Mouse (Mus musculus): ENCODE measurements around the gene Hspb3. TPM values are rescaled to one million over a fixed set of nuclear protein-coding genes. Genes with fewer than 3 reads are reported as not detected.

The Hspb3 gene
- total RNA-seq, 2 experiments from 2014 or later: 5.1 to 8.5 TPM

DNA sequence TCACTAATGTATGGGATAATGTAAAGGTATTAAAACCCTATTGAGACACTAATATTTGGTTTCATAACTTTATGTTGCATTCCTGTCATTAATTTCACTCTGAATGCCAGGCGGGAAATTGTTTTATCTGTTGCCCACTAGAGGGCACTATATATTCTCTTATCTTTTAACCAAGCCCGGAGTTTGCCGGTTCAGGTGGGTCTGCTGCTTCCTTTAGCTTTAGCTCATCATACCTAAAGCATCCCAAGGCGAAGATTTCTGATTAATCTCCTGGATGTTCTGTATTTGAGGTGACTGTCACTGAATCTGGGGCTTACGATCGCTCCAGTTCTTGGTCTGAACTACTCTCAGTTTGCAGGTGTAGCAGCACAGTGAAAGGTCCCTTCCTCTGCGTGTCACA, 24.6 kb downstream of the Hspb3 start:
- no peak for DNase-seq (ENCODE audit: low spot score in 2 of 2)

DNA sequence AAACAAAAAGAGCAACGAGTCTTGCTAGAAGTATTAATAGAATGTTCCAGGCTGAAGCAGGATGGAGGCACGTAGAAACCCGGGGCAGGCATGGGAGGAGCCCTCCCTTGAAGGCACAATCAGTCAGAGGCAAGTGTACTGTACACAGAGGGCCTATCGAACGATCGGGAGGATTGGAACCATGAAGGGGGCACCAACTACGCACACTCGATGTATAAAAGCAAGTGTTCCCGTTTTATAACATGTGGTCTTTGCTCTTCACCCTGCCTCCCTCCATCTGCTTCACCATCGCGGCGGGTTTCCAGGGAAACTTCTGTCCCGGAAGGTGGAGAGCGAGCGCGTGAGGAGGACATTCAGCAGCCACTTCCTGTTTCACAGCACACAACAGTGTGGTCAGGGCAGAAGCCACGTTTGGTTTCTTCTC, 27.7 kb downstream of the Hspb3 start:
- no peak for DNase-seq (ENCODE audit: low spot score in 2 of 2)

DNA sequence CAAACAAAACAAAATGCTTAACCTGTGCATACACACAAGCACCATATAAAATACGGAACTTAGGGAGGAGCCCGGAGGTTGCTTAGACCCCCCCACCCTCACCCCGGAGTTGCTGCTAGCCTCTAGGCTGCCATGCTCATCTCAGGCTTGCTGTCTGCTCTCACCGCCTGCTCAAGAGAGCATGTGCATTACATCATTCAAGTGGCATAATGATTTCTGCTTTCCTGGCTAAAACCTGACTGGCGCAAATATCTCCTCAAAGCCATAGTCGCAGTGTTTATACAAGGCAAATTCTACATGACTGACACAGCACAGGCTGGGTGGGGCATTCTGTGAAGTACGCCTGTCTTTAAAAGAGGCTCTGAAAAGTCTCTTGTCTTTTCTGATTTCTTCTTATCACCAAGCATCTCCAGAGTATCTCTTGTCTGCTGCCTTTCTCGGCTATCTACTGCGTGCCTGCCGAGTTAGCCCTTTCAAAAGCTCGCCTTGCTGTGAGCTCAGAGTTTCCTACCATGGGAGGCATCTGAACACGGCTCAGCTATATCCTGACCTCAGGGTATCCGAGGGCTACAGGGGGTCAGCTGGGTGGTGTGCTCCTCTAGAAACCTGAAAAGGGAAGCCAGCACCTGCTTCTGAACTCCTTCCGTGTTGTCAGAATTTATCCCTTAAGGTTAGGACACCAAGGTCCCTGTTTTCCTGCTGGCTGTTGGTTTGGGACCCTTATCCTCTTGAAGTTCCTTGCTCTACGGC, 28.6 kb downstream of the Hspb3 start:
- DNase-seq (ENCODE audit: low spot score in 2 of 2): no peak

DNA sequence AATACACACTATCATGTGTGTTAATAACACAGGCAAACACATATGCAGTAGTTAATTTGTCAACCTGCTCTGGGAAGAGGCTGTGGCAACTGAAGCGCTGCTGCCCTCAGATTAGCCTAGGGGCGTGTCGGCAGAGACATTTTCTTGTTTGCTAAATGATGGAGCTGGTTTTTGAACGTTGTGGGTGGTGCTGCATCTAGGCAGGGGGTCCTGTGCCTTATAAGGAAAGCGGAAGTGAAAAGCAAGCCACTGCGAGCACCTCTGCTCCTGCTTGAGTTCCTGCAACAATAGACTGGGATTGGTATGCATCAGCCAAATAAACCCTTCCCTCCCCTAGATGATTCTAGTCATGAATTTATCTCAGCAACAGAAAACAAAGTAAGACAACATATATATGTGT, 31.0 kb downstream of the Hspb3 start:
- DNase-seq (ENCODE audit: low spot score in 2 of 2): no peak

DNA sequence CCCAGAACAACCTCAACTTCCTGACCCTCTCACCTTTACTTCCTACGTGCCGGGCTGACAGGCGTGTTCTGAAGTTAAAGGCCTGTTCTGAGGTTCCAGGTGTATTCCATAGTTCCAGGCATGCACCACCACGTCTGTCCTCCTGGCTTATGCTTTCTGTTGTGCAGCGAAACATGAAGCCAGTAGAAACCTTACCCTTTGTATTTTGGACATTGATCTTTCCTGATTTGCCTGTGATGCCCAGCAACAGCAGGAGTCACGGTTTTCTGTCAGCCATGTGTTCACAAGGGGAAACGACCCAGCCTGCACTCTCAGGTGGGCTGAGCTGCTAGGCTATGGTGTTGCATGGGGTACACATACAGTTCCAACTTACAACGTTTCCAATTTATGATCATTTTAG, 35.9 kb downstream of the Hspb3 start:
- DNase-seq (ENCODE audit: low spot score in 2 of 2): no peak

DNA sequence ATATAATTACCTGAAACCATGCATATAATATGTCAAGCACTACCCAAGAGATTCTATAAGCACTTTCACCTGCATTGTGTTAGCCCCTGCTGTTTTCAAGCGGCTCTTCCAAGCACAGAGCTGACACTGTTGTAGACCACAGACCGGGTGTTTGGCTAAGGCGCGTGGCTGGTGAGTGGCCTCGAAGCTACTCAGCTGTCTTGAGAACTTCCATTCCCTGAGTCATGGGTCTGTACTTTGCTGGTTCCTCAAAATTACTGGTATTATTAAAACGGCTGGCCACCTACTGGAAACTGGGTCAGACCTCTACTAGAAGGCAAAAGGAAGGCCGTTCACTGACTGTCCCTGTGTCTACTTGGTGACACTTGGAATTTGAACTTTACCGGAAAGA, 40.6 kb downstream of the Hspb3 start:
- no peak for DNase-seq (ENCODE audit: low spot score in 2 of 2)

DNA sequence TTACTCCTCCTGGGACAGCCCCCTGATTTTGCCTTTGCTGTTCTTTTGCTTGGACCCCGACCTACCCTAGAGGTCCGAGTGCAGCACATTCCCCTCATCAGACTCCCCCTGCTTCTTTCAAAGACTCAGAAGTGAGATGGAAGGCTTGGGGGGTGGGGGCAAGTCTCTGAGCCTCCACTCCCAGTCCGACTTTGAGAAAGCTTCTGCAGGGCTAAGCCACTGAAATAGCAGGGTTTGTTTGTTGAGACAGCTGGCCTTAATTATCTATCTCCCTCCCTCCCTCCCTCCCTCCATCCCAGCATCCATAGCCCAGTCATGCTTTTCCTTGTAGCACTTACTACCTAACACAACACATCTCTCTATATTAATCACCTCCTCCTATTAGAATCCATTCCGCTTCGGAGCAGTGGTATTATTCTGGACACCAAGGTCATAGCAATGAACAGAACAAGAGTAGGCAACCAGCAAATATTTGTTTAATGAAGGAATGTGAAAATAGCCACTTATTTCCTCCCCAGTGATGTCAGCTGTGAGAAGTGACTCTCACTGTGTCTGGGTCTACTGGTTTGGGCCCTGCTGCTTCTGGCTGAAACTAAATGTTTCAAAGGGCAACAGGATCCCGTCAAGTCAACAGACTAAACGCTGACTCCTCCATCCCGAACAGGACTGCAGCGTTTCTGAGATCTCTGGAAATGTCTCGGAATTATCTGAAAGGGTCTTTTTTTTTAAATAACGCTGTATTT, 41.2 kb downstream of the Hspb3 start:
- no peak for DNase-seq (ENCODE audit: low spot score in 2 of 2)

DNA sequence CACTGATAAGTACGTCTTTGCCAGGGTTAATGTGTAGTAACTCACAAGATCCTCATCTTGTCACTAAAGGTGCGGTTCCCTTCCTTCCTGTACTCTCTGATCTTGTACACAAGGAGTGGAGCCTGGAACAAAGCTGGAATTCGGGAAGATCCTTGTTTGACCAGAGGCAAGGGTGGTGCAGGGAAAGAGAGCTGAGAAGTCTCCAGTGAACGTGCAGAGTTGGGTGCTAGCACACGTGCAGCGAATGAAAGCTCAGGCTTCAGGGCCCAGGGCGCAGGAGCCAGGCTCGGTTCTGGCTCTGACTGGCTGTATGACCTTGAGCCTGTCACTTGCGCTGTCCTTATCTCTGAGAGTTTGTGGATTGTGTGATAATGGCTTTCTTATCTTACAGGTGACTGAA, 44.5 kb downstream of the Hspb3 start:
- no peak for DNase-seq (ENCODE audit: low spot score in 2 of 2)

DNA sequence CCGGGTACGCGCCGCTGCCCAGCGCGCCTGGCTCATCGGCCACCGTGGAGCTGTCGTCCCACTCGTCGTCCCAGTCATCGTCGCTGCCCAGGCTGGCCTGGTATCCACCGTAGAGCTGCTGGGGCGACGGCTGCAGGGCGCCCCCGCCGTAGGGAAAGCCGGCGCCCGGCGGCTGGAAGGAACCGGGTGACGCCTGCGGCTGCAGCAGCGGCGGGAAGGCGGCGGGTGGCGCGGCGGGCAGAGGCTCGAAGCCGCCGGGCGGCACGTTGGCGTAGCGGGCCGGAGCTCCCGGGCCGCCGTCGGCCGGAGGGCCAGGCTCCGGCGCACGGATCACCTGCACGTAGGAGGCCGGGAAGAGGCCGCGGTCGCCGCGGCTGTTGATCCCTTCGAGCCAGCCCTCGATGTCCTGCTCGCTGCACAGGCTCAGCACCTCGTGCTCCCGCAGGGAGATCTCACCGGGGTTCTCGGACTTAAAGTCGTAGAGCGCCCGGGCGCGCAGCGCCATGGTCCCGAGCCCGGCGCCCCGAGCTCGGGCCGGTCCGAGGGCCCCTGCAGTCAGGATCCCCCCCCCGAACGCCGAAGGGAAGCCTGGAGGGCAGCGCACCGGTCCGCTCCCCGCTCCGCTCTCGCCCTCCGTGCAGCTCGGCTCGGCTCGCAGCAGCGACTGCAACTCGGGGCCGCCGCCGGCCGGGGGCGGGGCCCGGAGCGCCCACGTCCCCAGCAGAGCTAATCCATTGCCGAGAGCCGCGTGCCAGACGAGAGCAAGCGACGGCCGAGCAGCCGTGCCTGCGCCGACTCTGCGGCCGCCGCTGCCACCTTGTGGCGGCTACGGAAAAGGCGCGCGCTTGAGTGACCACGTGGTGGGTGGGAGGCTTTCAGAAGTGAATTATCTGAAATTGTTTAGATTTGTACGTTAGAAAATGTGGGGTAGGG, 45.3 kb downstream of the Hspb3 start, which contains the start of gene Snx18:
Gene Snx18, minus strand, starts transcription at position 674 of the 933 bp plus-strand sequence.
- DNase-seq (ENCODE audit: low spot score in 2 of 2): peak; percentile 90 to 93

DNA sequence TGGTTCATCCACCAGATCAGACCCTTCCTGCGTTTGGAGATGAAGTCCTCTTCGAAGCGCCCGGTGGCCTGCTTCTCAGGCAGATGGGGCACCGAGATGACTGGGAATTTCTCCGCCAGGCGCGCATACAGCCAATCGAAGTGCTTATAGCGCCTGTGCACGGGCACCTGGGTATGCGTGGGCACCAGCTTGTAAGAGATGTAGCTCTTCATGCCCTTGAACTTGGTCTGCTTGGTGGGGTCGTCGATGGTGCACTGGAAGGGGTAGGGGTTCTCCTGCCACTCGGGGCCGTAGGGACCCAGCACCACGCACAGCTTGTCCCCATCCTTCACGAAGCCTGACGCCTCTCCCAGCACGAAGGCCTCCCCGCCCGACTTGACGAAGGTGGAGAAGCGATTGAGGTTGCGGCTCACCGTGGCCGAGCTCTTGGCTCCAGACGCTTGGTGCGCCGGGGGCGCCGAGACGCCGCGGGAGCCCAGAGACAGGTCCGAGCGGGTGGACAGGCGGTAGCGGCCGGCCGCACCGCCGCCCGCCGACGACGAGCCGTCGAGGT, 46.1 kb downstream of the Hspb3 start:
- DNase-seq (ENCODE audit: low spot score in 2 of 2): no peak

DNA sequence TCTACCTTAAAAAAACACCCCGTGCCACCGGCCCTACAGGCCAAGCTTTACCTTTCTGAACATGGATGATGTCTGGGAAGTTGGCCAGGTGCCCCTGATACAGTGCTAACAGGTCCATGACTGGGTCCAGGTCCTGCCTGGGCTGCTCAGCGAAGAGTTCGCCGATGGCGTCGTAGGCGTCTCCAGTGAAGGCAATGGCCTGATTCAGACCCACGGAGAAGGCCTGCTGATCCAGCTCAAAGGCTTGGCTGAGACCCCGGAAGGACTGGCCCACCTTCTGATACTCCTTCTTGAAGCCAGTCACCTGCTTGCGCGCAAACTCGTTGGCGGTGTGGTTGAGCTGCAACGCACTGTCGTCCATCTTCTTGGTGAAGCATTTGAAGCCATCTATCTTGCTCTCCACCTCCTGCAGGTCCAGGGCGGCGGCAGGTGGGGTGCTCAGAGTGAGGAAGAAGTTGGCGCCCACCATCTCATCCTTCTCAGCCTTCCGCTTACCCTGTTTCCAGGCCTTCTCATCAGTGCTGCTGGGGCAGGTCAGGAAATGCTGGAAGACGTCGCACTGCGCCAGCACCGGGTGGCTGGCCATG, 46.6 kb downstream of the Hspb3 start:
- DNase-seq (ENCODE audit: low spot score in 2 of 2): no peak

DNA sequence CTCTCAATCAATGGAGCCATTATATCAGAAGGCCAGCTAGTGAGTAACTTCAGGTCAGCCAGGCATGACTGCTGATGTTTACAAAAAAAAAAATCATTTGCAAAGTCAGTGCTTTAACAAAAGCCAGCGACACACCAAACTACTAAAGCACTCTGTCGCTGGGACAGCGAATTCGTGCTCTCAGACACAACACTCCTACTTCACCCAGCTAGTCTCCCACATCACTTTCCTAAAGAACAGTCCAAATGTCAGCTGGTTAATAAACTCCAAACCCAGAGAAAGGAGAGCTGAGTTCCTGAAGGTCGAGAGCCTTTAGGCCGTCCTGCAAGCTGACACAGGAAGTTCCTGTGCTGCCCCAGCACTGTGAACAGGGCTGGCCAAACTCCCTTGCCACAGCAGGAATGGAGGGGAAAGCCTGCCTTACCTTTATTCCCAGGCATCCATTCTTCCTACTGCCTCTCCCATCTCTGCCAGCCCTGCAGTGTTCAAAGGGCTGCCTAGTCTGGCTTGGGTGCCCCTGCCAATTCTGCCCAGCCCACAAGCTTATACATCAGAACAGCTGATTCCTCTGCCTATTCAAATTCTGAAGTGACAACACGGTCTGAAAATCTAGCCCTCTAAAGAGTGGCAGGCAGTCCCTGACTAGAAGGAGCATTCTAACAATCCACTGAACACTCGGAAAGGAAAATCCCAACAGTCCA, 47.4 kb downstream of the Hspb3 start:
- DNase-seq (ENCODE audit: low spot score in 2 of 2): no peak

DNA sequence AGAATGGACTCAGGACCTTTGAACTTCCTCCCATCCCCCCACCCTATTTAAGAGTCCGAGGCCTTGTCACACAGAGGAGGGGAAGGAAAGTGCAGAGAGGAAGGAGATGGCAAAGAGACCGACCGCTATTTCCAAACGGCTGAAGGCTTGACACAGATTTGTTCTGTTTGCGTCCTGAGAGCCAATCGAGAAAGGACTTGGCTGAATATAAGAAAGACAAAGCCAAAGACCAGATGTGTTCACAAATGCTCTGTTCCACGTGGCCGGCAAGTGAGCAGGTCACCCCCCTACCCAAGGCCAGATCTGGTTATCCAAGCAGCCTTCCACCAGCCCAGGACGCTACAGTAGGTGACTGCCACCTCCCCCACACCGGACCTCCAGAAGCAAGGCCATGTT, 47.9 kb downstream of the Hspb3 start:
- DNase-seq (ENCODE audit: low spot score in 2 of 2): no peak

DNA sequence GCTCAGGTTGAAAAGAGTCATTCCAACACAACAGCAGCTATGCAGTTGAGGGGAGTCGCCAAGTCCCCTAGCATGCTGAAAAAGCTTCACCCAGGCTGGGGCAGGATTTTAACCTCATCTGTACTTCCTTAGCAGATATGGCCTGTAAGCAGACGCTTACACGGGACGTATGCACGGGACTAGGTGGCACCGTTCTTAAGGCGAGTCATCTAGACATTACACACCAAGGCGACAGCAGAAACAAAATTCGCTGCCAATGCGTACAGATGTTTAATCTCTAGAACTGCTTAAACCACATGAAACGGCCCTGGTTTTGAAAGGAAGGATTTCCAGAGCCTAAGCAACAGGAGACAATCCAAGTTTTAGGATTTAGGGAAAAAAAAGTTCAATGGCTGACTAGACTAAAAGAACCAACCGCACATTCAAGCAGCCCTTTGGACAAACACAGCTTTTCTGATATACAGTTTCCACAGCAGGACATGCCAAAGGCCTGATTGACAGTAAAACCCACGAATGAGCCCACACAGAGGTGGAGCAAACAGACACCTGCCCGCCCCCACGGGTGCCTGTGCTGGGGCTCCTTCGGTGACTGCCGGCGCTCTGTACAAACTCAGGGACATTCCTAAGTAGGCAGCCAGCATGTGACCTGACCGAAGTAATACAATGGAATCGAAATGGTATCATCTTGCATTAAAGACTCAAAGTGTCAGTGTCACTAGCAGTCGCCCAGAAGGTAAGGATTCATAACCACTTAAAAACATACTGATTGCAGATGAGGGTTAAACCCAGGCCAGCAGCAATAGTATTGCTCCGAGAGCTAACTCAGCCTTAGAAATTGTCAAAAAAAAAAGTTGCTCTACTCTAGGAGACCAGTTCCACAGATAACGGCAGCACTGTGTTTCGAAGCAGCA, 48.6 kb downstream of the Hspb3 start:
- DNase-seq (ENCODE audit: low spot score in 2 of 2): peak; percentile 59 to 65

DNA sequence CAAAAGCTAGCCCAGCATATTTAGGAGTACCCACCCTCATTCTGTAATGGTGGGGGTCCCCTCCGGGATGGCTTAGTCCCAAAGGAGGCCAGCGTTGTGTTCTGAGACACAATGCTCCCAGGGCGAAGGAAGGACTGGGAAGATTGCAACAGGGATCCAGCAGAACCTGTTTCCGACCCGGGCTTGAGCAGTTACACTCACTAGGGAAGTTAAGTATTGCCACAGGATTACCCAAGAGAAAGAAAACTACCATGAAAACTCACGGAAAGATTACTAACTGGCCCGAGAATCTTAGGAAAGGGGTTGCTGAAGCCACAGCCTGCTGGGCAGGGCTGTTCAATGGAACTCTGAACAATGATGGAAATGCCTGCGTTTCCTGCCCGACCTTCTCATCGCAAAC, 49.6 kb downstream of the Hspb3 start:
- DNase-seq (ENCODE audit: low spot score in 2 of 2): no peak

DNA sequence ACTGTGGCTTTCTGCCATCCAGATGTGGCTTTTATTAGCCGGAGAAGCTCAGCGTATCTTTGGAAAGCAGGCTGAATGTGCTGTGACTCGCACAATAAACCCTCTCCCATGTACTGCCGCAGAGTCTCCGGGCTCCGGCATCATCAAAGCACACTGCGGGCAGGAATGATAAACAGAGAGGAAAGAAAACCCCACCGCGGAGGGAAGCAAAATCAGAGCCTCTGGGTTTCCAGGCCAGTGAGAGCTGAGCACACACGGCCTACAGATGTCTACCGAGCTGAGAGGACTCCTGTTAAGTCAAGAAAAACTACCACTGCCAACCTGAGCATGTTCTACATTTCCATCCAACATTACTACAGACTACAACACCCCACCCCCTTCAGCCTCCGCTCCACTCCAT, 50.1 kb downstream of the Hspb3 start:
- no peak for DNase-seq (ENCODE audit: low spot score in 2 of 2)

Measured in left cerebral cortex, adult 18-20 months (tissue).